Mouse (Mus musculus) spleen, postnatal 4 days (tissue): Measurements from ENCODE around the gene Gmeb1.
A peak's percentile ranks its signal among the peaks of the same experiment; 100 is the strongest.
"Not testable (repeated sequence)": the region's sequence is repeated elsewhere in the genome, so short reads cannot be mapped to it uniquely, and the experiment has no call there.

Experiments used
- DNase-seq, 2 experiments: peaks; one replicate each; pipeline ENCODE4 v3.0.0; 2022; ENCODE audit warnings: low spot score in 2 of 2

Gene Gmeb1

DNA sequence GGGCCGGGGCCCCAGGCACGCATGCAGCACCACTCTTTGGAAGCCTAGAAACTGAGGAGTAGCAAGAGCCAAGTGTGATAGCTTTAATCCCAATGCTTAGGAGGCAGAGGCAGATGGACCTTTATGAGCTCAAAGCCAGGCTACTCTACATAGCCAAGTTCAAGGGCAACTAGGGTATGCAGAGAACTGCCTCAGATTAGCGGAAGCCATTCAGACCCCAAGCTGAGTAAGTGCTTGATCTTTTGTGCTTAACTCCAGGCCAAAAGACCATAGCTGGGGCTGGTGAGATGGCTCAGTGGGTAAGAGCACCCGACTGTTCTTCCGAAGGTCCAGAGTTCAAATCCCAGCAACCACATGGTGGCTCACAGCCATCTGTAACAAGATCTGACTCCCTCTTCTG is 39.4 kb downstream of the Gmeb1 start:
- not testable (repeated sequence) for DNase-seq

- DNase-seq = not testable (repeated sequence)
These were observed 43.0 kb downstream of the Gmeb1 start for GRCm38 (mm10) chr4:132218439-132218838.

GRCm38 (mm10) chr4:132217781-132218180 is 43.6 kb downstream of the Gmeb1 start:
- no peak for DNase-seq

DNA sequence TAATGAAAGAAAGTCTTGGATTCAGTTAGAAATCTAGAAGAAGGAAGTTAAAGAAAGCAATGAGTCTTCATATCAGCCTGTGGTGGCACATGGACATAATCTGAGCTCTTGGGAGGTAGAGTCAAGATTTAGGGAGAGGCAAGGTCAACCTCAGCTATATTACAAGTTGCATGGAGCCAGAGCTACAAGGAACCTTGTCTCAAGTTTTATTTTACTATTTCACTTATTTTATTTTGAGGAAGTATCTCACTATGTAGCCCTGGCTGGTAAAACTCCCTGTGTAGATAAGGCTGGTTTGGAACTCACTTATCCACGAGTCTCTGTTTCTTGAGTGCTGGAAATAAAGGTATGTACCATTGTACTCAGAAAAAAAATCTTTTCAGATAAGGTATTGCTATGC is 44.8 kb downstream of the Gmeb1 start:
- DNase-seq = no peak

- peak; percentile 49 to 64 for DNase-seq
These were observed 46.6 kb downstream of the Gmeb1 start for GRCm38 (mm10) chr4:132214847-132215246.

DNA sequence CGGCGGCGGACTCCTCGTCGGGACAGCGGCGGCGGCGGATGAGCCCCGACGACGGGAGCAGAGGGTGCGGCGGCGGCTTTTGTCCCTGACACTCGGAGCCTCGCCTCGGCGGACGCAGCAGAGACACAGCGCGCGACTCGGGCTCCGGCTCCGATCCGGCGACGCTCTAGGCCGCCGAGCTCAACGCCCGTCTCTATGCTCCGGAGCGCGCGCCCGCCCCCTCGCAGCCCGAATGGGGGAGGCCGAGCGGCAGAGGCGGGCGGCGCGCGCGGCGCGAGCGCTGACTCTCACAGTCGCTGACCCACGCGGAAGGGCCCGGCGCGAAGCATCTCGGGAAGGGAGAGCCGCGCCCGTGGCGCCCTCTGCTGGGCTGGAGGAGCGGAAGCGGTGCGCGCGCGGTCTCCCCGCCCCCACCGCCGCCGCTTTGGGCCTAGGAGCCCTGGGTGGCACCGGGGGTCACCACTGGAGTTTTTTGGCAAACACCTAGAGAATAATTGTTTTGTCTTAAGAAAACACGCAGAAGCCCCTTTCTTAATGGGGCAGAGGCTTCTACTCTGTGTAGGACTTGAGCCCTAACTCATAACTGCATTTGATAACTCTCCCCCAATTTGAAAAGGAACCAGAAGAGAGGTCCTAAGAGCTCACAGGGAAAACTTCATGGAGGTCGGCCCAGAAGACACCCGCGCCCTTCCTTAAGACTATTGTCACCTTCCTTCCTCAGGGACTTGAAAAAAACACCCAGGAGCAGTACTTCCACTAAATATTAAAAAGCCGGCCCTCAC is 49.3 kb downstream of the Gmeb1 start, which contains the start of gene Ythdf2:
Gene Ythdf2, minus strand, starts transcription at position 351 of the 782 bp plus-strand sequence.
- DNase-seq = peak; percentile 98 to 100

DNA sequence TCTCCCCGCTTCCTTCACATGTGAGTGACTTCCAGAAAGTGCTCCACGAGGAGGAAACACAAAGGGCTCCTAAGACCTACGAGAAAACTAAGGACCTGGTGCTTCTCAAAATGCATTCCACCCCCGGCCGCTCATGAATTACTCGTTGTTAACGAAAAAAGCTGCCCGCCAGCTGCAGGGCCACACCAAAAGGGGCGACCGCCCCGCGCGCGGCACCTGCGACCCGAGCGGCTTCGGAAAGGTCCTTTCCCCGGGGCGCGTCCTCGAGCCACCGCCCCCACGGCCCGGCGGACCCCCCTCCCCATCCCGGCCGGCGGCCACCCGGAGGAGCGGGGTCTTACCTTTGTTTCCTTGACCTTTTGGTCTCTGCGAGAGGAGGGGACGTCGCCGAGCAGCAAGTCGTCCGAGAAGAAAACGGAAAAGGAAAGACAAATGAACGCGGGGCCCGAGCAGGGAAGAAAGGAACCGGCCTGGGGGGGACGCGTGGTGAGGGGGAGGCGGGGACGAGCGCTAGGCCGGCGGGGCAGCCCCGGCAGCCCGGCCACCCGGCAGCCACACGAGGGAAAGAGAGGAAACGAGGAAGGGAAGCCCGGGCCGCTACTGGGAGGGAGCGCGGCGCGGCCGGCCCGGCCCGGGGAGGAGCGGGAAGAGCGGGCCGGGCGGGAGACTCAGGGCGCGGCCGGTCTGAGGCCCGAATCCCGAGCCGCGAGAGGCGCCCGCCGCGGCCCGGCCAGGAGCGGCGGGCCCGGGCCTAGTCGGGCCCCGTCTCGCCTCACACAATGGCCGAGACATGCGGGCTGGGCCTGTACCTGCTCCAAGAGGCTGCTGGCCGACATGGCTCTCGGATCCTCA is 50.1 kb downstream of the Gmeb1 start:
- peak; percentile 49 to 79 for DNase-seq

DNA sequence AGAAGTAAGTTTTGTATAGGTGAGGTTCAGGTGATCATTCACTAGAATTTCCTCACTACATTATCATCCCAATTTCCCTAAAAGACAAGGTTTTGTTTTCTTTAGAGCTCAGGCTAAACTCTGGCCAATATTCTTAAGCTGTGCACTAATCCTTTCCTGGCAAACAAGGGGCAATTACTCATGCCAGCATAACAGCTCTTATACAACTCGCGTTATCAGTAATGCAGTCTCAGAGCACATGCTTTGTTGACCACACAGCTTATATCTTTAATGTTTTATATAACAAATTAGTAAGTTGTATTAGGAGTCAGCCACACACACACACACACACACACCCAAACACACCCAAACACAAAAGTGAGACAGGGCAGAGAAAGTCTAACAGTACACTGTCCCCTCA is 51.1 kb downstream of the Gmeb1 start:
- DNase-seq = no peak

- no peak for DNase-seq
These were observed 52.1 kb downstream of the Gmeb1 start for GRCm38 (mm10) chr4:132209299-132209698.

DNA sequence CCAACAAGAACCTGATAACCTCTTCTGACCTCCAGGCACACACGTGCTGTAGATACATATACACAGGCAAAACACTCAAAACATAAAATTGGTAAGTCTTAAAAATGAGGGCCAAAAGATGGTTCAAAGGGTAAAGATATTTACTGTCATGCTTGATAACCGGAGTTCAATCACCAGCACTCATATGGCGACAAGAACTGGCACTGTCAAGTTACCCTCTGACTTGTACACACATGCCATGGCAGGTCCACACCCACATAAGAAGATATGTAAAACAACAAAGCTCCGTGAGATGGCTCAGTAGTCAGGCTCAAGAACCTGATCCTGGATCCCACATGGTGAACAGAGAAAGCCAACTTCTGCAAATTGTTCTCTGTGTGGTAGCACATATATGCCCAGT is 54.1 kb downstream of the Gmeb1 start:
- no peak for DNase-seq

DNA sequence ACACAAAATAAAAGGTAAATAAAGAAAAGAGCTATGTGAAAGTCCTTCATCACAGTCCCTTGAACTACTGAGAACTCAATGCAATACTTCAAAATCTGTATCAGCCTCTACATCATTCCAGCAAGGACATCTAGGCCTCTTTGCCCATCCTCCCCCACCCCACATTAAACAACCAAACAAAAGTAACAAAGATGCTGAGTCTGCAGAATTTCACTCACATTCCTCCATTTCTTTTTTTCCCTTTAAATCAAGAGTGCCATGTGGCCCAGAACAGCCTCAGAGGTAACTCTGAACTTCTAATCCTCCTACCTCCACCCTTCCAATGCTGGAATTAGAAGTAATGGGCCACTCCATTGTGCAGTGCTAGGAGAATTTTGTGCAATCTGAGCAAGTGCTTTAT is 62.6 kb downstream of the Gmeb1 start:
- DNase-seq = no peak

- DNase-seq = peak in 1 of 2 experiments; percentile 37
These were observed 63.1 kb downstream of the Gmeb1 start for GRCm38 (mm10) chr4:132198285-132198712.

DNA sequence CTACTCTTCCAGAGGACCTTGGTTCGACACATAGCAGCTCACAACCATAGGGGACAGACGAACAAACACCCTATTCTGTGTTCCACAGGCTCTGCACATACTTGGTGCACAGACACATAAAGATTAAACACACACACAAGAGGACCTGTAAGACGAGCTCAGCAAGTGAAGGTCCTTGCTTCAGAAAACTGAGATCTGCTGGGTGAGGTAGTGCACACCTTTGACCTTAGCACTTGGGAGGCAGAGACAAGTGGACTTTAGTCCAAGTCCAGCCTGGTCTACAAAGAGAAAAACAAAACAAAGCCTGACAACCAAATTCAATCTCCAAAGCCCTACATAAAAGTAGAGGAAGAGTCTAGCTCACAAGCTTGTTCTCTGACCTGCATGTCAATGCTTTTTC is 66.4 kb downstream of the Gmeb1 start:
- DNase-seq = no peak

DNA sequence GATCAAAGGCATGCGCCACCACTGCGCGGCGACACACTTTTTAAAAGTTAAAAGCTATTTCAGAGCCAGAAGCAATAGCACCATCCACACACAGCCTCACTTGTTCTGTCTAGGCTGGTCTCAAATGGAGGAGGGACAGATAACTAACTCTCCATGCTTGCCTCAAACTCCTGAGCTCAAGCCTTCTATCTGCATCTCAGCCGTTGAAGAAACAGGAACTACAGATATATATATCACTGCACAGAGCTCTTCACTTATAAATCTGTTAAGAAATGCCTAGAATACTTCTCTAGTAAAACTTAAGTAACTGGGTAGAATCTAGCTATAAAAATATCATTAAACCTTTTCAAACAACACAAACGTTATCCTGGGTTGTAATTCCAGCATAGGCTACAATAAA is 67.0 kb downstream of the Gmeb1 start:
- DNase-seq = no peak

DNA sequence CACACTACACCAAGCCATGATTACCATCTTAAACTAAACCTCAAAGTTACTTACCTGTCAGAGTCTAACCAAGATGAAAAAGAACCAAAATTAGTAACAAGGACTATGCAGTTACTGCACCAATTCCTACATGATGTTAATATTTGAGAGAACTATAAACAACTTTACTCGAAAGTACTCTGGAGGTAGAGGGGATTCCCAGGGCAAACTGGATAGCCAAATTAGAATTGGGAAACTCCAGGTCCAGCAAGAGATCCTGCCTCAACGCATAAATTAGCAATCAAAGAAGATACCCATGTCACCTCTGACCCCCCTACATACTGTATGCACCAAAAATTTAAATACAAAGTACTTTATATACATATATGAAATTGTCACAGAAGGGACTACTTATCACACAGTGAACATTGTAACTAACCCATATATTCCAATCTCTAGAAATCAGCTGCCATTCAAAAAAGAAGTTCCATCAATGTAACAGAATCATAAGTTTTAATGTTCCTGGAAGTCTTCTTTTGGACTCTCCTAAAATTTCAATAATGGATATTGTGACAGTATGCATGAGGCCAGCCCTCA is 73.5 kb downstream of the Gmeb1 start:
- no peak for DNase-seq

DNA sequence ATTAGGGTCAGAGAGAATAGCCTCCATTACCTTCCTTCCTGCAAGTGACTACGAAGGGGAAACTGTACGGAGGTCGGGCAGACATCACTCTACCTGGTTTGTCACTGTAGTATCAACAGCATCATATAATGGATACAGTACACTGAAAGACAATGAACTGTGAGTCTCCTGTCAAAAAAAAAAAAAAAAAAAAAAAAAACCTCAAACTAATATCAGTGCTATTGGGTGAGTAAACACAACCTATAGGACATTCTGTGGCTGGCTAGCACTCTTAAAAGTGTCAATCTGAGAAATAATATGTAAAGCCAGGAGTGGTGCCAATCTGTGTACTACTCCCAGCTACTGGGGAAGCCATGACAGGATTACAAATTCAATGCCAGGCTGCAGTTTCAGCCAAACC is 78.2 kb downstream of the Gmeb1 start:
- DNase-seq = no peak

- no peak for DNase-seq
These were observed 79.4 kb downstream of the Gmeb1 start for GRCm38 (mm10) chr4:132181721-132182658.

GRCm38 (mm10) chr4:132180710-132181109 is 80.7 kb downstream of the Gmeb1 start:
- DNase-seq = peak; percentile 38 to 77

- peak; percentile 64 to 84 for DNase-seq
These were observed 82.8 kb downstream of the Gmeb1 start for GRCm38 (mm10) chr4:132178630-132179059.

- peak in 1 of 2 experiments; percentile 51 for DNase-seq
These were observed 84.9 kb downstream of the Gmeb1 start for GRCm38 (mm10) chr4:132176474-132176873.
